Mouse (Mus musculus) gastrocnemius, postnatal 4 days (tissue): ENCODE data around the gene Il17c. TPM values are rescaled to one million over a fixed set of nuclear protein-coding genes. Genes with fewer than 3 reads are reported as not detected.

Source experiments
- DNase-seq, 2 experiments: peaks; one replicate each; pipeline ENCODE4 v3.0.0; 2021 to 2022; ENCODE audit warnings: low spot score in 2 of 2, mixed read lengths in 2 of 2
- long read RNA-seq, 2 experiments: library from polyadenylated mRNA; stranded (forward); transcript quantifications; one replicate each; pipeline ENCODE4 v2.0.0; 2021
- total RNA-seq, 2 experiments: library from RNA; stranded (reverse); gene quantifications; 2 replicates each; pipeline ENCODE4 v1.2.3; 2021

Gene Il17c
- total RNA-seq = not detected
- long read RNA-seq, experiment 1 = 0 reads
- long read RNA-seq, experiment 2 = 0 reads

- peak; percentile 16 to 20 for DNase-seq
These were observed at the start of gene Il17c for GRCm38 (mm10) chr8:122421376-122422070. Gene Il17c (plus strand): TSS chr8:122422020.

GRCm38 (mm10) chr8:122375320-122375719, 46.5 kb upstream of the Il17c start:
- no peak for DNase-seq

- DNase-seq = no peak
These were observed 46.0 kb upstream of the Il17c start for GRCm38 (mm10) chr8:122375751-122376364.

GRCm38 (mm10) chr8:122376365-122377231, 45.2 kb upstream of the Il17c start, which contains the start of gene Zc3h18:
Gene Zc3h18 (plus strand): TSS chr8:122376609.
- peak; percentile 99 to 100 for DNase-seq

GRCm38 (mm10) chr8:122383039-122383438, 38.8 kb upstream of the Il17c start:
- DNase-seq = no peak

- no peak for DNase-seq
These were observed 32.5 kb upstream of the Il17c start for GRCm38 (mm10) chr8:122389357-122389756.

DNA sequence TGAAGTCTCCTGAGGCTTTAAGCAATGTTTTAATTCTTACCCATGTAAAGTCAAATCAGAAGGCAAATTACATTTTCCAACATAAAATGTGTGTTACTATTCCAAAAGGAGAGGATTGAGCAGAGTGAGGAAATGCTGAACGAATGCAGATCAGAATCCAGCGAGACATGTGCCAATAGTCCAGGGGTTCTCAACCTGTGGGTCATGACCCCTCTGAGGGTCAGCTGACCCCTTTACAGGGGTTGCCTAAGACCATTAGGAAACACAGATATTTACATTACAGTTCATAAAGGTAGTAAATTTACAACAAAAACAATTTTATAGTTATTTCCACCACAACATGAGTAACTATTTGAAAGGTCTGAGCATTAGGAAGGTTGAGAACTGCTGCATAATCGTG, 31.1 kb upstream of the Il17c start:
- DNase-seq = no peak

GRCm38 (mm10) chr8:122393717-122394116, 28.1 kb upstream of the Il17c start:
- no peak for DNase-seq

- no peak for DNase-seq
These were observed 26.5 kb upstream of the Il17c start for GRCm38 (mm10) chr8:122395291-122395690.

DNA sequence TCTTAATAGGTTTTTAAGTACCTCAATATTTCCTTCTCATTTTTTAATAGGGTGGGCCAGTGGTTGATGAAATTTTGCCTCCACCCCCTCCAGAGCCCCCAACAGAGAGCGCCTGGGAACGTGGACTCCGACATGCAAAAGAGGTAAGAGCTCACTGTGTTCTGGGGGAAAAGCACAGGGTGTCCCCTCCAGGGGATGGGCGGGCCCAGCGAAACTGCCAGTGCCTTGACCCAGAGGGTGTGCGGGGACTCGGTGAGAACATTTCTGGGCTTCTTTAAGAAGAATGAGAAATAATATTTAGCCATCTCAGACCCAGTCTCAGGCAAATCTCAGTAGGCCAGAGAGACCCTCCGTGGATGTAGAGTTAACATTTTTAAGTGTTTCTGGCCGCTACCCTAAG, 23.6 kb upstream of the Il17c start:
- no peak for DNase-seq

- DNase-seq = no peak
These were observed 16.5 kb upstream of the Il17c start for GRCm38 (mm10) chr8:122405146-122405805.

DNA sequence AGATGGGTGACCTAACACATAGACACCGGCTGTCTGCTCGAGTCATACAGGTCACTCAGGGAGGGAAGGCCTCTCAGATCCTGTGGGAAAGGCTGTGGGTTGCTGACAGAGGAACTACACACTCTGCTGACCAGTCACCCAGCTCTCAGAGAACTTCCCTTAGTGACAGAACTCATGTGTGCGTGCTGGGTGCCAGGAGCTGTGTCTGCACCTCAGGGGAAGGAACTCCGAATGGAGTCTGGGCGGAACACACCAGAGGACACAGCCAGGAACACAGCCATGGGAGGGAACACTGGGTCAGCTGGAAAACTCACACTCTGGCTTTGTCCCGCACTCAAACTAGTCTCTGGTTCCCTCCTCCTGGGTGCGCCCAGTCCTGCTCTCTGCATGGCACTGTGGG, 14.1 kb upstream of the Il17c start:
- DNase-seq = no peak

DNA sequence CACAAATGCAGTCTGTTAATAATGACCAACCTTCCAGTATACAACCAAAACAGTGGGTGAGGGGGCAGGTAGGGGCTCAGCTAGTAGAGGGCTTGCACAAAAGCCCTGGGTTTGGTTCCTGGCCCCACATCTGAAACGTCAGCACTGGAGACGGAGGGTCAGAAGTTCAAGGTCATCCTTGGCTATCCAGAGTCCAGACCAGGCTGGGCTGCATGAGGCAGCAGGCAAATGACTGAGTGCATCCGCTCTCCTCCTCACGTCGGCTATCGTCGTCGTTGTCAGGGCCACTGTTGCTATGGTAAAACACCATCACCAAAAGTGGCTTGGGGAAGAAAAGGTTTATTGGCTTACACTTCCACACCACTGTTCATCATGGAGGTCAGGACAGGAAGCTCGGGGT, 7.5 kb upstream of the Il17c start:
- DNase-seq = no peak

DNA sequence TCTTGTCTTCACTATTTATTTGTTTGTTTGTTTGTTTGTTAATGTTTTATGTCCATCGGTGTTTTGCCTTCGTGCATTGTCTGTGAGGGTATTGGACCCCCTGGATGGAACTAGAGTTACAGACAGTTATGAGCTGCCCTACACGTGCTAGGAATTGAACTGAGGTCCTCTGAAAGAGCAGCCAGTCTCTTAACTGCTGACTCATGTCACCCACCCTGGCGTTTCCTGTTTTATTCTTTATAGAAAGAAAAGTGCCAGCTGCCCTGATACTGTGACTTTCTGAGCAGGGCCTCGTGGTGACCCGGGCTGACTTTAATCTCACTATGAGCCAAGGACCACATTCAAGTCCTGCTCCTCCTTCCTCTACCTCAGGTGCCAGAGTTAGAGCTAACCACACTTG, 6.3 kb upstream of the Il17c start:
- DNase-seq = no peak

DNA sequence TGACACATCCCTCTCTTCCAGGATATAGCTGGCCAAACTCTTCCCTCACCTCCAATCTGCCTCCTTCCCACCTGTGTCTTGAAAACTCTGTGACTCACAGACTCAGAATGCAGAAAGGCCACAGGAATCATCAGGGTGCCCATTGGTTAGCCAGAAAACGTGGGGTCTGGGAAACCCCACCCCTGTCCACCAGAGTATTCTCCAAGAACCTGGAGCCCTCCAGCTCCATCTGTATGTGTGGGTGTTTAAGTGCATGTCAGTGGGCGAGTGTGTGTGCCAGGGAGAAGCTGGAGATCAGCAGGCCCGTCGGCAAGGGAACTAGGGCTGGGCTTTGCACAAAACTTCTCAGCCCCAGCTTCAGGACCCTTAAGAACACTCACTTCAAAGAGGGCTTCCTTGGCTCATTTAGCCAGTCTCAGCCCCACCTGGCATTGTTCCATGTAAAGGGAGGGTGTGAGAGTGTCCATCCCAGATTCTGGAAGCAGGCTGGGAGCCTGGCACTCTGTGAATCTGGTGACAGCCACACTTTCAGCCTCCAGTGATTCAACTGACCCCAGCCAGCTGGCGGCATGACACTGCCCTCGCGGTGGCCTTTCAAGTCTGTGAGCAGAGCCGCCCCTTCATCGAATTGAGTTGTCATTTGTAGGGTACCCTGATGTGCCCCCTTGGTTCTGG, 1.8 kb upstream of the Il17c start:
- DNase-seq = peak; percentile 12 to 16

DNA sequence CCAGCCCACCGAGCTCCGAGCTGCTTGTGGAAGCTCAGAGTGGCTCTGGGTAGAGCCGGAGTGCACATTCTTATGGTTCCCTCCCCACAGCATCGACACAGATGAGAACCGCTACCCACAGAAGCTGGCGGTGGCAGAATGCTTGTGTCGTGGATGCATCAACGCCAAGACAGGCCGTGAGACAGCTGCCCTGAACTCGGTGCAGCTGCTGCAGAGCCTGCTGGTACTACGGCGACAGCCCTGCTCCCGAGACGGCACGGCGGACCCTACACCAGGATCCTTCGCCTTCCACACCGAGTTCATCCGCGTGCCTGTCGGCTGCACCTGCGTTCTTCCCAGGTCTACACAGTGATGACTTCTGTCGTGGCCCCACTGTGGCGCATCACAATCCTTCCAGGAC, 1.4 kb downstream of the Il17c start:
- peak; percentile 14 to 16 for DNase-seq

- peak; percentile 20 to 66 for DNase-seq
These were observed 1.8 kb downstream of the Il17c start for GRCm38 (mm10) chr8:122423659-122424058.

GRCm38 (mm10) chr8:122426145-122426544, 4.3 kb downstream of the Il17c start:
- DNase-seq = peak in 1 of 2 experiments; percentile 20

DNA sequence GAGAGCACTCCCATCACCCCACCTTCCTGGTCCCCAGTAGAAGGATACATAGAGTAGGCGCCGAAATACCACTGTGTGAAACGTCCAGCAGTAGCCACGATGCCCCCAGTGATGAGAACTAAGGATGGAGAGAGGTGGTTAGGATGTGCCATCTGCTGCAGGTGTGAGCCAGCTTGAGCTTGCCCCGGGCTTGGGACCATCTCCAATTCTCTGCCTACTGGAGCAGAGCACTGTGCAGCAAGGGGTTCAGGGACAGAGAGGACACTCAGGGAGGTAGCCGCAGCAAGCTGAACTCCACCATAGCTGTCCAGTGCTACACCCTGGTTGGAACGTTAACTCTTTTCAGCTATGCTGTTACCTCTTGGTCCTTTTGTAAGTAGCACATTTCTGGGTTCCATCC, 5.8 kb downstream of the Il17c start:
- DNase-seq = no peak

DNA sequence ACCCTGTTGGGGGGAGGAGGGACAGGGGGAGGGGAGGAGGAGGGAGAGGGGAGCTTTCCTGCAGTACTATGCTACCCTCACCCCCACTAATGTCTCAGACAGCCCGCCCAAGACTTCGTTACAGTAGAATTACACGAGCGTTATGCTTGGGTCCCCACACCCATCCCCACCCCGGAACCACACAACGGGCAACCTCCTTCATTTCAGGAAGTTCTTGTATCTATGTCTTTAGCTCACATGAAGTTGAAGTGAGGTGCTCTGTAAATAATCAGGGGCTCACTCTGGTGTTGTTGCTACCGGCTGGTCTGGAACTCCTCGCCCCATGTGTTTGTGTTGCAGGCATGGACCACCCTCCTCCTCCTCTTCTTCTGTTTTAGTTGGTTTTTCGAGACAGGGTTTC, 6.3 kb downstream of the Il17c start:
- DNase-seq = no peak
